Mouse (Mus musculus): ENCODE measurements around the gene Plaur. TPM values are rescaled to one million over a fixed set of nuclear protein-coding genes. Genes with fewer than 3 reads are reported as not detected.
A peak's percentile ranks its signal among the peaks of the same experiment; 100 is the strongest.
"Not testable (repeated sequence)": the region's sequence is repeated elsewhere in the genome, so short reads cannot be mapped to it uniquely, and the experiment has no call there.

The Plaur gene
- polyA plus RNA-seq, 1 experiment from 2014 or later: 7.8 TPM

- no peaks in the 10 kb centered on the region for H3K4me1 ChIP-seq (replicated peaks; ENCODE audit: control insufficient read depth, insufficient read depth, low read length)
- no peaks in the 10 kb centered on the region for H3K27me3 ChIP-seq (replicated peaks; ENCODE audit: control insufficient read depth, insufficient read depth, low read length)
- ATAC-seq: no peak
- no peak overlapping the region for H3K27ac ChIP-seq (ENCODE audit: low read depth, low read length)
- H3K4me2 ChIP-seq (replicated peaks; ENCODE audit: low read depth): no peak overlapping the region
- TF ChIP-seq CTCF (IDR thresholded peaks at IDR 0.05; ENCODE audit: low read depth): no peak
- 54% methylated on average over 3 of the region's 3 CpGs for WGBS
- H3K9ac ChIP-seq (ENCODE audit: low read depth, low read length): no peak overlapping the region
- no peak overlapping the region for H3K4me3 ChIP-seq (ENCODE audit: low read depth, low read length)
- H3K9me3 ChIP-seq (ENCODE audit: control insufficient read depth): no peaks in the 10 kb centered on the region
- no peaks in the 10 kb centered on the region for H3K36me3 ChIP-seq (ENCODE audit: control insufficient read depth, insufficient read depth)
These were observed 56.8 kb downstream of the Plaur start for GRCm38 (mm10) chr7:24519130-24519529.

- not testable (repeated sequence) for H3K36me3 ChIP-seq (ENCODE audit: control insufficient read depth, insufficient read depth); H3K4me3 ChIP-seq (ENCODE audit: low read depth, low read length); H3K27ac ChIP-seq (ENCODE audit: low read depth, low read length); H3K4me1 ChIP-seq (replicated peaks; ENCODE audit: control insufficient read depth, insufficient read depth, low read length); H3K9ac ChIP-seq (ENCODE audit: low read depth, low read length); H3K27me3 ChIP-seq (replicated peaks; ENCODE audit: control insufficient read depth, insufficient read depth, low read length); ATAC-seq; H3K9me3 ChIP-seq (ENCODE audit: control insufficient read depth); H3K4me2 ChIP-seq (replicated peaks; ENCODE audit: low read depth)
- WGBS: 88% methylated on average over 9 of the region's 10 CpGs
These were observed 57.8 kb downstream of the Plaur start for GRCm38 (mm10) chr7:24520054-24520453.

- 59% methylated on average over 5 of the region's 5 CpGs for WGBS
- Histone ChIP-seq H3K4me3 (ENCODE audit: low read depth, low read length) (no peak overlapping the region), H3K27me3 (replicated peaks; ENCODE audit: control insufficient read depth, insufficient read depth, low read length) (no peaks in the 10 kb centered on the region), H3K4me2 (replicated peaks; ENCODE audit: low read depth) (no peak overlapping the region), H3K27ac (ENCODE audit: low read depth, low read length) (no peak overlapping the region), H3K9ac (ENCODE audit: low read depth, low read length) (no peak overlapping the region), H3K9me3 (ENCODE audit: control insufficient read depth) (no peaks in the 10 kb centered on the region), H3K4me1 (replicated peaks; ENCODE audit: control insufficient read depth, insufficient read depth, low read length) (no peaks in the 10 kb centered on the region), H3K36me3 (ENCODE audit: control insufficient read depth, insufficient read depth) (no peaks in the 10 kb centered on the region)
- ATAC-seq: no peak
- TF ChIP-seq CTCF (IDR thresholded peaks at IDR 0.05; ENCODE audit: low read depth): no peak
These were observed 60.5 kb downstream of the Plaur start for GRCm38 (mm10) chr7:24522805-24523204.

GRCm38 (mm10) chr7:24523723-24524122 lies 61.4 kb downstream of the Plaur start:
- Histone ChIP-seq H3K27ac (ENCODE audit: low read depth, low read length) (no peak overlapping the region), H3K27me3 (replicated peaks; ENCODE audit: control insufficient read depth, insufficient read depth, low read length) (no peaks in the 10 kb centered on the region), H3K9me3 (ENCODE audit: control insufficient read depth) (no peaks in the 10 kb centered on the region), H3K36me3 (ENCODE audit: control insufficient read depth, insufficient read depth) (no peaks in the 10 kb centered on the region), H3K4me3 (ENCODE audit: low read depth, low read length) (no peak overlapping the region), H3K4me1 (replicated peaks; ENCODE audit: control insufficient read depth, insufficient read depth, low read length) (no peaks in the 10 kb centered on the region), H3K9ac (ENCODE audit: low read depth, low read length) (no peak overlapping the region), H3K4me2 (replicated peaks; ENCODE audit: low read depth) (no peak overlapping the region)
- TF ChIP-seq CTCF (IDR thresholded peaks at IDR 0.05; ENCODE audit: low read depth): no peak
- ATAC-seq: no peak
- WGBS: 86% methylated on average over 6 of the region's 6 CpGs

- no peaks in the 10 kb centered on the region for H3K9me3 ChIP-seq (ENCODE audit: control insufficient read depth)
- H3K4me1 ChIP-seq (replicated peaks; ENCODE audit: control insufficient read depth, insufficient read depth, low read length): peaks cover 5% of the 10 kb centered on the region; the same call in 1 of the 2 replicates
- TF ChIP-seq CTCF (IDR thresholded peaks at IDR 0.05; ENCODE audit: low read depth): peak; percentile 34
- no peak for ATAC-seq
- H3K27me3 ChIP-seq (replicated peaks; ENCODE audit: control insufficient read depth, insufficient read depth, low read length): no peaks in the 10 kb centered on the region
- WGBS: 78% methylated on average over 6 of the region's 6 CpGs
- H3K9ac ChIP-seq (ENCODE audit: low read depth, low read length): no peak overlapping the region
- no peak overlapping the region for H3K27ac ChIP-seq (ENCODE audit: low read depth, low read length)
- H3K36me3 ChIP-seq (ENCODE audit: control insufficient read depth, insufficient read depth): no peaks in the 10 kb centered on the region
- no peak overlapping the region for H3K4me3 ChIP-seq (ENCODE audit: low read depth, low read length)
- no peak overlapping the region for H3K4me2 ChIP-seq (replicated peaks; ENCODE audit: low read depth)
These were observed 62.7 kb downstream of the Plaur start for GRCm38 (mm10) chr7:24524978-24525377.

Other genes with a start within 250 kb of the Plaur start
- gene Zfp109, start 224.9 kb upstream of the Plaur start, polyA plus RNA-seq (2015; fragmentation: Nextera tagmentation; extraction: Ambion mirVana): 0.65 and 0.73 TPM in 2 replicates
- 0.86 and 0.98 TPM in 2 replicates for gene Zfp108, start 207.7 kb upstream of the Plaur start, polyA plus RNA-seq (2015; fragmentation: Nextera tagmentation; extraction: Ambion mirVana)
- gene Zfp93, start 192.1 kb upstream of the Plaur start, polyA plus RNA-seq (2015; fragmentation: Nextera tagmentation; extraction: Ambion mirVana): 2.2 and 3.2 TPM in 2 replicates
- 4.6 and 5.1 TPM in 2 replicates for gene Zfp61, start 161.3 kb upstream of the Plaur start, polyA plus RNA-seq (2015; fragmentation: Nextera tagmentation; extraction: Ambion mirVana)
- 3.1 and 3.2 TPM in 2 replicates for gene Zfp94, start 145.8 kb upstream of the Plaur start, polyA plus RNA-seq (2015; fragmentation: Nextera tagmentation; extraction: Ambion mirVana)
- gene Tescl, start 128.5 kb upstream of the Plaur start, polyA plus RNA-seq (2015; fragmentation: Nextera tagmentation; extraction: Ambion mirVana): 0.18 TPM in 1 of 2 replicates, not detected in the other
- gene Lypd5, start 113.3 kb upstream of the Plaur start, polyA plus RNA-seq (2015; fragmentation: Nextera tagmentation; extraction: Ambion mirVana): not detected in 2 replicates
- 3.2 and 3.7 TPM in 2 replicates for gene Kcnn4, start 92.2 kb upstream of the Plaur start, polyA plus RNA-seq (2015; fragmentation: Nextera tagmentation; extraction: Ambion mirVana)
- gene Smg9, start 62.9 kb upstream of the Plaur start, polyA plus RNA-seq (2015; fragmentation: Nextera tagmentation; extraction: Ambion mirVana): 14.0 and 15.1 TPM in 2 replicates
- not detected in 2 replicates for gene Irgc1, start 10.2 kb upstream of the Plaur start, polyA plus RNA-seq (2015; fragmentation: Nextera tagmentation; extraction: Ambion mirVana)
- 1.4 and 1.7 TPM in 2 replicates for gene Cadm4, start 19.5 kb downstream of the Plaur start, polyA plus RNA-seq (2015; fragmentation: Nextera tagmentation; extraction: Ambion mirVana)
- gene Zfp428, start 44.5 kb downstream of the Plaur start, polyA plus RNA-seq (2015; fragmentation: Nextera tagmentation; extraction: Ambion mirVana): 11.2 and 12.8 TPM in 2 replicates
- 0.05 TPM in 1 of 2 replicates, not detected in the other for gene AC161166.1, start 50.0 kb downstream of the Plaur start, polyA plus RNA-seq (2015; fragmentation: Nextera tagmentation; extraction: Ambion mirVana)
- gene Irgq, start 68.2 kb downstream of the Plaur start, polyA plus RNA-seq (2015; fragmentation: Nextera tagmentation; extraction: Ambion mirVana): 3.4 TPM in 2 replicates
- not detected in 2 replicates for gene Pinlyp, start 83.6 kb downstream of the Plaur start, polyA plus RNA-seq (2015; fragmentation: Nextera tagmentation; extraction: Ambion mirVana)
- gene Xrcc1, start 83.8 kb downstream of the Plaur start, polyA plus RNA-seq (2015; fragmentation: Nextera tagmentation; extraction: Ambion mirVana): 24.5 and 26.6 TPM in 2 replicates
- gene Ethe1, start 125.1 kb downstream of the Plaur start, polyA plus RNA-seq (2015; fragmentation: Nextera tagmentation; extraction: Ambion mirVana): 17.9 and 25.4 TPM in 2 replicates
- 2.1 and 2.2 TPM in 2 replicates for gene Zfp575, start 125.2 kb downstream of the Plaur start, polyA plus RNA-seq (2015; fragmentation: Nextera tagmentation; extraction: Ambion mirVana)
- 0.65 and 0.85 TPM in 2 replicates for gene Phldb3, start 148.3 kb downstream of the Plaur start, polyA plus RNA-seq (2015; fragmentation: Nextera tagmentation; extraction: Ambion mirVana)
- 0.13 and 0.17 TPM in 2 replicates for gene Lypd3, start 174.1 kb downstream of the Plaur start, polyA plus RNA-seq (2015; fragmentation: Nextera tagmentation; extraction: Ambion mirVana)
- gene Tex101, start 214.2 kb downstream of the Plaur start, polyA plus RNA-seq (2015; fragmentation: Nextera tagmentation; extraction: Ambion mirVana): not detected in 2 replicates
- gene BC049730, start 246.8 kb downstream of the Plaur start, polyA plus RNA-seq (2015; fragmentation: Nextera tagmentation; extraction: Ambion mirVana): not detected in 2 replicates

Measured in intestine, postnatal 0 days (tissue).